Mouse (Mus musculus): ENCODE measurements at regions not wholly inside any gene's neighbourhood (a gene's known extent, or its start where the extent isn't known, plus 50 kb on each side); places are given as distances from the start of the nearest gene placed in this dataset.

DNA sequence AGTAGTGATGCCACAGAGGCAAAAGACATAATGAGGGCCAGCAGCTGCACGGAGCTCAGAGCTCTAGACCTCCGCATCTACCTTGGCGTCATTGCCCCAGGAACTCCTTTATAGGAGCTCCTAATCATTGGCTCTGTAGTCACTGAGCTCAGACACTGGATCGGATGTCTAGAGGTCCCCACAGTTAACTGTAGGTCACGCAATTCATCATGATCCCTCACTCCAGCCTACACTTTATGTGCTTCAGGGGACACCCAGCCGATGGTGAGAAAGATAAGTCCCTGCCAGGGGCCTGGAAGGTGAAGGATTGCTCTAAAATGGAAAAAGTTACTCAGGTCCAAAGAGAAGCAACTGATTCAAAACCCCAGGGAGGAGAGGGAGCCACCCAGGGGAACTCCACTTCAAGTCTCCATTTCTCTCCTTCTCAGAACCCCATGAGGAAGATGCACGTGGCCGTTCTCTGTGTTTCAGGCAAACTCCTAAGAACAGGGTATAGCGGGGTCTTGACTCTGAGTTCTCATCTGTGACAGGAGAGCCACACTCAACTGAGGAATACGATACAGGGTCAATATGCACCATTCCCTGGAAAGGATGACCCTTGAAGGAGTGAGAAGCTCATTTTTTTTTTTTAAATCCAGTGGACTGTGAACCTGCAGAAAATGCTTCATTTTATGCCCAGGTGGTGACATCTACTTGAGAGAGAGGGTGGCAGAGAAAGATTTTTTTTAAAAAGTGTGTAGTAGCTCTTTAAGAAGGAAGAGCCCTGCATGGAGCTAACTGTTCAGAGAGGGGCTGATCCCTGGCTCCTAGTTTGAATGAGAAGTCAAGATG, 200.7 kb upstream of the Six2 start:
- TF ChIP-seq CTCF (IDR thresholded peaks at IDR 0.05; ENCODE audit: low read depth, low read length) (no peak), POLR2A (IDR thresholded peaks at IDR 0.05; ENCODE audit: insufficient read depth, low read length) (no peak)
